Mouse (Mus musculus) liver, embryonic 16.5 days (tissue): ENCODE results near the gene Krt73. TPM values are rescaled to one million over a fixed set of nuclear protein-coding genes. Genes with fewer than 3 reads are reported as not detected.

Source experiments
- ATAC-seq: fragments of 200-750 bp; cut with Nextera tagmentation; 2 replicates; pipeline ENCODE4 v1.8.0; 2017; ENCODE audit warnings: low read depth, mild to moderate bottlenecking, moderate number of reproducible peaks, moderate library complexity
- H3K27ac ChIP-seq: fragments of 300-500 bp; sonication (generic); 2 replicates; pipeline ENCODE4 v1.5.1; 2014; ENCODE audit warnings: mild to moderate bottlenecking, low read length
- H3K27me3 ChIP-seq: fragments of 300-500 bp; sonication (generic); 2 replicates; pipeline ENCODE4 v1.6.1; 2014; ENCODE audit warnings: low read depth, low read length, mixed read lengths; ENCODE audit not compliant: control insufficient read depth, insufficient read depth
- H3K36me3 ChIP-seq: fragments of 300-500 bp; sonication (generic); 2 replicates; pipeline ENCODE4 v1.6.1; 2014; ENCODE audit warnings: mild to moderate bottlenecking; ENCODE audit not compliant: control insufficient read depth, insufficient read depth
- H3K4me1 ChIP-seq: fragments of 300-500 bp; sonication (generic); 2 replicates; pipeline ENCODE4 v1.6.1; 2014; ENCODE audit warnings: low read depth, low read length, mixed read lengths; ENCODE audit not compliant: control insufficient read depth
- H3K4me2 ChIP-seq: fragments of 300-500 bp; sonication (generic); 2 replicates; pipeline ENCODE4 v1.6.1; 2014; ENCODE audit warnings: low read depth, low read length, mixed read lengths
- H3K4me3 ChIP-seq: fragments of 300-500 bp; sonication (generic); 2 replicates; pipeline ENCODE4 v1.5.1; 2014; ENCODE audit warnings: low read depth, mild to moderate bottlenecking, low read length
- H3K9ac ChIP-seq: fragments of 300-500 bp; sonication (generic); 2 replicates; pipeline ENCODE4 v1.6.1; 2014; ENCODE audit warnings: low read depth, low read length
- H3K9me3 ChIP-seq: fragments of 300-500 bp; sonication (generic); replicated peaks from 2 replicates; pipeline ENCODE4 v1.6.1; 2016; ENCODE audit warnings: low read length; ENCODE audit not compliant: control insufficient read depth
- WGBS: fragments of 180-500 bp; shearing (Covaris S2); extraction: QIAGEN DNeasy Blood & Tissue Kit; methylation state at CpG from one replicate; pipeline ENCODE4 v1.1.7; 2014; ENCODE audit not compliant: insufficient replicate concordance; 5-methylcytosine and 5-hydroxymethylcytosine counted together
- polyA plus RNA-seq: library from polyadenylated mRNA; unstranded; fragments of >200 nt; fragmentation: Nextera tagmentation; extraction: Ambion mirVana; gene quantifications from 2 replicates; pipeline ENCODE4 v1.2.1, GENCODE M21; 2015

Gene Krt73
- not detected in 2 replicates for polyA plus RNA-seq

- H3K9ac ChIP-seq = no peak within 1 kb of the TSS
- H3K27ac ChIP-seq = no peak within 1 kb of the TSS
- no peak within 1 kb of the TSS for H3K4me2 ChIP-seq
- 58% methylated on average over 6 of the region's 6 CpGs for WGBS
- H3K27me3 ChIP-seq = no peaks in the 10 kb centered on the region
- no peaks in the 10 kb centered on the region for H3K36me3 ChIP-seq
- no peak within 1 kb of the TSS for H3K4me3 ChIP-seq
- no peak for ATAC-seq
- H3K9me3 ChIP-seq = no peaks in the 10 kb centered on the region
- H3K4me1 ChIP-seq = no peaks in the 10 kb centered on the region
Measured at GRCm38 (mm10) chr15:101802296-101802835, at the start of gene Krt73. Gene Krt73 (minus strand): TSS chr15:101802346.

- no peaks in the 10 kb centered on the region for H3K36me3 ChIP-seq
- H3K9me3 ChIP-seq = no peaks in the 10 kb centered on the region
- WGBS = 59% methylated on average over 6 of the region's 6 CpGs
- no peak within 1 kb of the TSS for H3K27ac ChIP-seq
- no peaks in the 10 kb centered on the region for H3K4me1 ChIP-seq
- no peak within 1 kb of the TSS for H3K4me3 ChIP-seq
- peaks cover 22% of the 10 kb centered on the region for H3K27me3 ChIP-seq
- no peak within 1 kb of the TSS for H3K4me2 ChIP-seq
- ATAC-seq = no peak
- H3K9ac ChIP-seq = no peak within 1 kb of the TSS
Measured at GRCm38 (mm10) chr15:101850694-101851093, 48.5 kb upstream of the Krt73 start, which contains the start of gene Krt1. Gene Krt1 (minus strand): TSS chr15:101850794.

GRCm38 (mm10) chr15:101845971-101846403 lies 43.8 kb upstream of the Krt73 start:
- Histone ChIP-seq H3K9me3 (no peaks in the 10 kb centered on the region), H3K36me3 (no peaks in the 10 kb centered on the region), H3K4me3 (peak overlapping the region; percentile 22), H3K4me1 (no peaks in the 10 kb centered on the region), H3K4me2 (peak overlapping the region; percentile 44), H3K27me3 (peaks cover 38% of the 10 kb centered on the region), H3K27ac (no peak overlapping the region), H3K9ac (no peak overlapping the region)
- ATAC-seq = no peak
- WGBS = 3% methylated on average over 29 of the region's 37 CpGs

DNA sequence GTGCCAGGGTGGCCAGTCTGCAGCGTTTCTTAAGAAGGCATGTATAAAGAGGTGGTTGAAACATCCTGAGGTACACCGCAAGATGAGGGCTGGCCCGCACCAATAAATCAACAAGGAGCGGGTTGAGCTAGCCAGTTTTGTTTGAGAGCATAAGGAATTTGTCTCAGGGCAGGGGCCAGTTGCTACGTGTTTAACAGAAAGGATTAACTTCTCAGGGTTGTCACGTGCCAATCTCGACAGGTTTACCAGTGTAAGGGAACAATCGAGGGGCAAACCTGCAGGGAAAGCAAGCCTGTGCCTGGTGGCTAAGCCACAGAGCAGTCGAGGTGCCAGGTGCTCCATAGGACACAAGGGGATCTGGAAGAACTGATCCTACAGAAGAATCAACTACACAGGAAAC lies 41.0 kb upstream of the Krt73 start:
- H3K36me3 ChIP-seq = no peaks in the 10 kb centered on the region
- no peak overlapping the region for H3K9ac ChIP-seq
- H3K4me3 ChIP-seq = no peak overlapping the region
- no peak overlapping the region for H3K27ac ChIP-seq
- no peaks in the 10 kb centered on the region for H3K4me1 ChIP-seq
- no peaks in the 10 kb centered on the region for H3K9me3 ChIP-seq
- ATAC-seq = no peak
- no peak overlapping the region for H3K4me2 ChIP-seq
- peaks cover 38% of the 10 kb centered on the region for H3K27me3 ChIP-seq
- 52% methylated on average over 9 of the region's 9 CpGs for whole genome bisulfite sequencing

GRCm38 (mm10) chr15:101834784-101835328 lies 32.7 kb upstream of the Krt73 start:
- WGBS = 40% methylated on average over 5 of the region's 5 CpGs
- Histone ChIP-seq H3K27ac (no peak overlapping the region), H3K4me1 (no peaks in the 10 kb centered on the region), H3K9me3 (no peaks in the 10 kb centered on the region), H3K4me3 (no peak overlapping the region), H3K36me3 (no peaks in the 10 kb centered on the region), H3K27me3 (no peaks in the 10 kb centered on the region), H3K4me2 (no peak overlapping the region), H3K9ac (no peak overlapping the region)
- ATAC-seq = no peak

DNA sequence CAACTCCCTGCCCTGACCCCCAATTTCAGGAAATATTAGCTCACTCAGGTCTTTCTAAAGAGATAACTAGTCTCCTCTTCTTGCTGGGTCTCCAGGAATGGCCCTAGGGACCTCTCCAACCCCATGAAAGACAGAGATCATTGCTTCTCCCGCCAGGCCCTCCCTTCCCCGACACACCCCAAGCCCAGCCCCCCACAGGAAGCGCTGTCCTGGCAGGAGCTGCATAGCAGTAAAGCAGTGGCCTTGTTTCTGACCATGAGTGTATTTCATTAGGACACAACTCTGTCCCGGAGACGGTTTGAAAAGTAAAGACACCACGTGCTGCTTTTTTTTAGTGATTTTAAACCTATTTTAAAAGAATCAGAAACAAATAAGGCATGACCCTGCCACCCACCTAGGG lies 31.0 kb upstream of the Krt73 start:
- ATAC-seq = no peak
- 31% methylated on average over 6 of the region's 6 CpGs for WGBS
- Histone ChIP-seq H3K27ac (no peak overlapping the region), H3K9me3 (no peaks in the 10 kb centered on the region), H3K4me3 (no peak overlapping the region), H3K4me1 (no peaks in the 10 kb centered on the region), H3K36me3 (no peaks in the 10 kb centered on the region), H3K4me2 (no peak overlapping the region), H3K27me3 (no peaks in the 10 kb centered on the region), H3K9ac (no peak overlapping the region)

- Histone ChIP-seq H3K9me3 (no peaks in the 10 kb centered on the region), H3K36me3 (no peaks in the 10 kb centered on the region), H3K4me3 (no peak overlapping the region), H3K4me2 (no peak overlapping the region), H3K27me3 (no peaks in the 10 kb centered on the region), H3K27ac (no peak overlapping the region), H3K9ac (no peak overlapping the region), H3K4me1 (no peaks in the 10 kb centered on the region)
- no peak for ATAC-seq
- WGBS = 44% methylated on average over 5 of the region's 5 CpGs
Measured at GRCm38 (mm10) chr15:101829441-101829840, 27.3 kb upstream of the Krt73 start.

DNA sequence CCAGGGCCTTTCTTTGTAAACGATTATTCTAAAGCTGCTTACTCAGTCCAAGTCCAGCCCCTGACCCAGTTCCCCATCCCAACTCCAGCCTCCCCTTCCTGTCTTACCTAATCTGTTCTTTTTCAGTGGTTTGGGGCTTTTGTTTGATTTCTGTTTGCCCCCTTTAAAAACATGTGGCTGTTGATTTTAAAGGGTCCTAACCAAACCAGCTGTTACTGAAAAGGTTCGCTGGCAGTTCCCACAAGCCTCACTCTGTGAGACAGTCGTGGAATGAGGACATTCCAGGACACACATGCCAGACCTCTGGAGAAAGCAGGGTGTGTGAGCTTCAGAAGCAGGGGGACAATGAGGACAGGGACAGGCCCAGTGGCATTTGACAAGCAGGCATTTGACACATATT lies 19.6 kb upstream of the Krt73 start:
- no peaks in the 10 kb centered on the region for H3K27me3 ChIP-seq
- H3K4me3 ChIP-seq = no peak overlapping the region
- no peak overlapping the region for H3K4me2 ChIP-seq
- H3K9me3 ChIP-seq = no peaks in the 10 kb centered on the region
- H3K36me3 ChIP-seq = no peaks in the 10 kb centered on the region
- no peak for ATAC-seq
- WGBS = 18% methylated on average over 3 of the region's 3 CpGs
- H3K4me1 ChIP-seq = no peaks in the 10 kb centered on the region
- no peak overlapping the region for H3K27ac ChIP-seq
- no peak overlapping the region for H3K9ac ChIP-seq

- ATAC-seq = no peak
- WGBS = 59% methylated on average over 16 of the region's 16 CpGs
Measured at GRCm38 (mm10) chr15:101817875-101818274, 15.7 kb upstream of the Krt73 start, which contains the start of gene Krt2. Gene Krt2 (minus strand): TSS chr15:101818169.

More at GRCm38 (mm10) chr15:101817875-101818274, 15.7 kb upstream of the Krt73 start, which contains the start of gene Krt2:
- Histone ChIP-seq H3K27ac (no peak within 1 kb of the TSS), H3K4me2 (no peak within 1 kb of the TSS), H3K27me3 (no peaks in the 10 kb centered on the region; the same call in 1 of the 2 replicates), H3K9ac (no peak within 1 kb of the TSS), H3K36me3 (no peaks in the 10 kb centered on the region), H3K9me3 (no peaks in the 10 kb centered on the region), H3K4me1 (no peaks in the 10 kb centered on the region), H3K4me3 (no peak within 1 kb of the TSS)
